Mouse (Mus musculus): Measurements from ENCODE around the gene Tmem95. TPM values are rescaled to one million over a fixed set of nuclear protein-coding genes. Genes with fewer than 3 reads are reported as not detected.

Tmem95 gene
- total RNA-seq, 2 experiments from 2014 or later = not detected

DNA sequence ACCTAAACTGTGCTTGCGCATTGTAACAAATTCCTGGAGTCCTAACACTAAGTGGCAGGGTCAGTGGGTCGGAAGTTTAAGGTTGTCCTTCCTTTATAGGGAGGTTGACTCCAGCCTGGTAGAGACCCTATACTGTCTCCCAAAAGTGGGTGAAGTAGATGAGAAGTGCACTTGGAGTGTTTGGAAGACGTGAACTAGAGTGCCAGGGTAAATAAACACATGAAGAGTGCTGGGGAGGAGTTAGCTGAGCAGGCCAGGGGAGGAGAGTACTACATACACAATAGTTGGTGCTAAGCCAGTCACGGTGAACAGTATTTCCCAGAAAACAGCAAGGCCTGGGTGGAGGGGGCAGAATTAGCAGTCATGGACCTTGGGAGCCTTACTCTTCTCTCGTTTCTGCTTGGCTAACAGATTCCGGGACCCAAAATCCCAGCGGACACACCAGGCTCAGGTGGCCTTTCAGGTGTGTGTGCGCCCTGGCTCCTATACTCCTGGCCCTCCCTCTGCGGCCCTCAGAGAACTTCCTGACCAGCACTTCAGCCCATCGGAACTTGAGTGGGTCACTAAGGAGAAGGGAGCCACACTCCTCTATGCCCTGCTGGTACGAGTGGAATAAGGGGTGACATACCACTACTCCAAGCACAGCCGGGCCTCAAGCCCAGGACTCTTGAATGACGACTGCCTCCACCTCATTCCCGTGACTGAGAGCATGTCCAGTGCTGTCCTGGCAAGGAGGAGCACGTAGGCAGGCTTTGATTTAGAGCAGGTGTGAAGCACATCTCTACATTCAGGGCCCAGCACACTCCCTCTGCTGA, 35.1 kb upstream of the Tmem95 start:
- DNase-seq = no peak
- intact Hi-C loops (cut with DNase I; ENCODE audit: low total_unique reads) = no loop called here

DNA sequence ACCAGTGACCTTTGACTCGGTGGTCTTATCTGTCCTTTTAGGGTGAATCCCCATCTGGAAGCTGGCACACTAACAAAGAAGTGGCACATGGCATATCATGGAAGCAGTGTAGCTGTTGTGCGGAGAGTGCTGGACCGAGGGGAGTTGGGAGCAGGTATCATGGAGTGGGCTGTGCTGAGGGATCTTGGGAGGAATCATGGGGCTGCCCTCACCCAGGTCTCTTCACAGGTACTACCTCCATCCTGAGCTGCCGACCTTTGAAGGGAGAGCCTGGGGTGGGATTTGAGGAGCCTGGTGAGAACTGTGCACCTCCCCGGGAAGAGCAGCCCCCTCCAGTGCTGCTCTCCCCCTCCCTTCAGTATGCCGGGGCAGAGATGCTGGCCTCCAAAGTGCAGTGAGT, 33.9 kb upstream of the Tmem95 start:
- DNase-seq = no peak
- intact Hi-C loops (cut with DNase I; ENCODE audit: low total_unique reads) = no loop called here

DNA sequence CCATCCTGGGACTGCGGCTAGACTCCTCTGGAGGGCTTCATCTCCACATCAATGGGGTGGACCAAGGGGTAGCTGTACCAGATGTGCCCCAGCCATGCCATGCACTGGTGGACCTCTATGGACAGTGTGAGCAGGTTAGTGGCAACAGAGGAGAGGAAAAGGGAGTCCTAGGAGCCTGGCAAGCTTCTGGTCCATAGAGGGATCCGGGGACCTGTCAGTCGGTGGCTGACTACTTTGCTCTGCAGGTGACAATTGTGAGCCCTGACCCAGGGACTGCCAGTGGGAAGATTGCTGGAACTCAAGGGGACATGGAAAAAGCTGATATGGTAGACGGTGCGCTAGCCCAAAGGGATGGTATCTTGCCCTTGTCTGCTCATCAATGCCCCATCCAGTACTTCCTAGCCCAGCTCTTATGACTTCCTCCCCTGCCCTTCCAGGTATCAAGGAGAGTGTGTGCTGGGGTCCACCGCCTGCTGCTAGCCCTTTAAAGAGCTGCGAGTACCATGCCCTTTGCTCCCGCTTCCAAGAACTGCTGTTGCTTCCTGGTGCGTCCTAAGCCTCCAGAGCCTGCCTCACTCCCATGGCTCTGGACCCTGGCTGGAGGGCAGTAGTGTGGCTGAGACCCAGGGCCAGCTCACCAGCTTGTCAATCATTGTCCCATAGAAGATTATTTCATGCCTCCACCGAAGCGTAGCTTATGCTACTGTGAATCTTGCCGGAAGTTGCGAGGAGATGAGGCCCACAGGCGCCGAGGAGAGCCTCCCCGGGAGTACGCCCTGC, 33.2 kb upstream of the Tmem95 start:
- no peak for DNase-seq
- intact Hi-C loops (cut with DNase I; ENCODE audit: low total_unique reads) = no loop called here

DNA sequence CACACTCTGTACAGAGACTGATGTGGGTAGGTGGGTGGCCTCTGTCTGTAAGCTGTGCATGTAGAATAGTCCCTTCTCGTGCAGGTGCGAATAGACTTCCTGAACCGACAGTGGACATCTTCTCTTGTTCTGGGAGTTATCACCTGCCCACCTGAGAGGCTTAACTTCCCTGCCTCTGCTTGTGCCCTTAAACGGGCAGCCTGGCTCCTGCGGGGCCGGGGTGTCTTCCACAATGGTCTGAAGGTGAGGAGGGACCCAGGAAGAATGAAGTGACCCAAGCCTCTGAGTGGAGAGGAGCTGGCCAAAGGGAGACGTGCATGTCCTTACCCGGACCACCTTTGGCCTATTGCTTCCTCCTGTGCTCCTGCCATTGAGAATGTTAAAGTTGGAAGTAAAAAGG, 32.4 kb upstream of the Tmem95 start:
- intact Hi-C loops (cut with DNase I; ENCODE audit: low total_unique reads) = no loop called here
- DNase-seq = no peak

DNA sequence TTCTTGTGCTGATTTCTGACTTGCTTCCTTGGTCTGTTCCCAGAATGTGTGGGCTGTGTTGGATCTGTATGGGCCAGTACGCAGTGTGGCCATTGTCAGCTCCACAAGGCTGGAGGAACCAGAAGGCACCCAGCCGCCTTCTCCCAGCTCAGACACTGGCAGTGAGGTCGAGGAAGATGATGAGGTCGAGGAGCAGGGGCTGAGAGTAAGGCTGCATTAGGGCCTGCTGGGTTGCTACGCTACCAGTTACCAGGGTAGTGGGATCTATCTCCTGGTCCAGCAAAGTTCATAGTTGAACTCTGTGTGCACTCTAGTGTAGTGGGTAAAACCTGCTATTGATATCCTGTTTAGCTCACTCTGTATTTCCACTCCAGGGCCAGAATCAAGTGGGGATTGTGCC, 31.4 kb upstream of the Tmem95 start:
- intact Hi-C loops (cut with DNase I; ENCODE audit: low total_unique reads) = no loop called here
- DNase-seq = no peak

DNA sequence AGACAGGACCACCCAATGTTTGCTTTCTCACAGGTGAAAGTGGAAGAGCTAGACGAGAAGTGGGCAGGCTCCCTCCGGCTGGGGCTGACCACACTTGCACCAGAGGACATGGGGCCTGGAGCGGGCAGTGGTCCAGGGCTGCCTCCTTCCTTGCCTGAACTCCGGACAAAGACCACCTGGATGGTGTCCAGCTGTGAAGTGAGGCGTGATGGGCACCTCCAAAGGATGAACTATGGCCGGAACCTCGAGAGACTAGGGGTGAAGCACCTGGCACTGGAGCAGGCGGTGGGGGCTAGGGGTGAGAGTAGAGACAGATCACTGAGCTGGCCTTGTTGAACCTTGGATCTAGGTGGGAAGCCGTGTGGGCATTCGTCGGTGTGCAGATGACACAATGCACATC, 30.8 kb upstream of the Tmem95 start:
- DNase-seq = no peak
- intact Hi-C loops (cut with DNase I; ENCODE audit: low total_unique reads) = no loop called here

DNA sequence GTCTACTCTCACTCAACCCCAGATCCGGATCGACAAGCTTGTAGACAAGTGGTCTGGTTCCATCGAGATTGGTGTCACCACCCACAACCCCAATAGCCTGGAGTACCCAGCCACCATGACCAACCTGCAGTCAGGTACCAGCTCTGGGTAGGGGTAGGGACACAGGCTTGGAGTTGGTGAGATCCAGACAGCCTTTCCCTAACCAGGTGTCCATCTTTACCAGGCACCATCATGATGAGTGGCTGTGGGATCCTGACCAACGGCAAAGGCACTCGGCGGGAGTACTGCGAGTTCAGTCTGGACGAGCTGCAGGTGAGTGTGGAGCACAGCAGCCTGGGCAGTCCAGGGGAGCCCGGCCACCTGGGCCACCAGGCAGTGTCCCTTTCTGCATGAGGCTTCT, 26.5 kb upstream of the Tmem95 start:
- no peak for DNase-seq
- intact Hi-C loops (cut with DNase I; ENCODE audit: low total_unique reads) = no loop called here

DNA sequence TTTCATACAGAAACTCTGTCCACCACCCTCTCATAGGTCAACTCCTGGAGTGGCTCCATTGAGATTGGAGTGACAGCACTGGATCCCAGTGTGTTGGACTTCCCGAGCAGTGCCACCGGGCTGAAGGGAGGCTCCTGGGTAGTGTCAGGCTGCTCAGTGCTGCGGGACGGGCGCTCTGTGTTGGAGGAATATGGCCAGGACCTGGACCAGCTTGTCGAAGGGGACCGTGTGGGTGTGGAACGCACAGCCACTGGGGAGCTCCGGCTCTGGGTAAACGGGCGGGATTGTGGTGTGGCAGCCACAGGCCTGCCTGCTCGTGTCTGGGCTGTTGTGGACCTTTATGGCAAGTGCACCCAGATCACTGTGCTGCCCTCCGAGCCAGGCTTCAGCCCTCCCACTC, 25.2 kb upstream of the Tmem95 start:
- intact Hi-C loops (cut with DNase I; ENCODE audit: low total_unique reads) = no loop called here
- DNase-seq = no peak

DNA sequence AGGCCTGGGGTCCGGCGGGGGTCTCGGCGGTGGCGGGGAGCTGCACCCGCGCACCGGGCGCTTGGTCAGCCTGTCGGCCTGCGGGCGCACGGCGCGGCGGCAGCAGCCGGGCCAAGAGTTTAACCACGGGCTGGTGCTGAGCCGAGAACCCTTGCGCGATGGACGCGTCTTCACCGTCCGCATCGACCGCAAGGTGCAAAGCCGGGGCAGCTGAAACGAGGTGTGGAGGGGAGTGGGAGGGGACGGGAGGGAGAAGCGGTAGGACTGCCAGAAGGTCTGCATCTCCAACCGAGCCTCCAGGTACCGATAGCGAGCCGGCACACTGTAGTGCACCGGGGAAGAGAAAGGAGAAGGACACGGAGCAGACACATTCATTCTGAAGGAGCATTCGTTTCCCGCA, 24.2 kb upstream of the Tmem95 start:
- DNase-seq = peak; percentile 39

DNA sequence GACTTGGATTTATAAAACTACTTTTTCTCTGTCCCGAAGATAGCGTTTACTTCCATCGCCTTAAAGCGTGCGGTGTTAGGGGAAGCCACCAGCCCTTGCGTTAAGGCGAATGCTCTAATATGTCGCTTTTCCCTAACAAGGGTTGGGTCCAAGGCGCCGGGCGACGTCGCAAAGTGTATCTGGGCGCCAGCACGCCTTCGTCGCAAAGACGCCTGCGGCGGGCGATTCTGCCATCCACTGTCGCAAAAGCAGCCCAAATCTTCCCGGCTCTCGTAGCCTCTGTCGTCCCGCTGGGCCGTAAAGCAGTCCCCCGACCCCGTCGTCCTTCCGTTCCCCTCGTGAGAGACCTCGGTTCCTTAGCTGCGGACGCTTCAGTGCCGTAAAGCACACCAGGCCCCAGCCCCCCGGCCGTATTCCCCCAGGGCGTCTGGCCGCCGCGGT, 23.6 kb upstream of the Tmem95 start:
- DNase-seq = peak; percentile 96
- intact Hi-C loops (cut with DNase I; ENCODE audit: low total_unique reads) = no loop called here

More for the DNA sequence above, 24.2 kb upstream of the Tmem95 start:
- intact Hi-C loops (cut with DNase I; ENCODE audit: low total_unique reads) = no loop called here

DNA sequence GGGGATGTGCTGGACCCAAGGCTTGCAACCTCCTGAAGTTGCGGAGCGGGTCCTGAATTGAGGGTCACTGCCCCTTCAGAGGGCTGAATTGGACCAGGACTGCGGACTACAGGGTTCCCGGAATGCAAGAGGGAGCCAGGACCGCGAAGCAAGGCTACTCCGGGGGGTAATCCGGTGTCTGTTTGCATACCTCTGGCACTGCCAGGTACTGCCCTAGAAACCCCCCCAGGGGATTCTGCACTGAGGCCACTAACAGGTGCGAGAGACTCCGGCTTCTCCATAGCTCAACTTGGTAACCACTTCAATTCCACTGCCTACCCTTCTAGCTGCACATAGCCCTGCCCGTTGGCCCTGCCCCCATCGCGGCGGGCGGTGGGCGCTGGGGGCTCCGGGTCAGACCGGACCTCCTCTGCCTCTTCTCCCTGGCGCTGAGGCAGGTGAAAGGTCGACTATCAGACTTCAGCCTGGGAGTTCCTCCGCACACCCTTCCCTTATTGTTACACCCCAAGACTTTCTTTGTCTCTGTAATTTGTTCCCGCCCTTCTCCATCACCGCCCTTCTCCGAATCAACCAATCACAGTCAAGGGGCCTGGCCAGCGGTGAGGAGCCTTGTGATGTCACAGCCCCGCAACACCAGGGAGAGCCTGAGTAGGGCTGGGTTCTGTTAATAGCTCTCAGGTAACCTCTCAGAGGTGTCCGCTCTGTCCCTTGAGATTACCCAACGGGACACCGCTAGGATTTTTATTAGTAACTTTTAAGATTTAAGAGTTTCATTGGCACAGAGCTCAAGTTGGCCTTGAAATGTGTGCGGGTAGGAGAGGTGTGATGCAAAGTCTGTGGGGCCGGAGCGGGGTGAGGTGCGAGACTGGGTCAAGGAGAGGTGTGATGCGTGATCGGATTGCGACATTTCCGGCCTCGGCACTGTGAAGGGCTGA, 22.9 kb upstream of the Tmem95 start, which contains the start of the genes 2810408A11Rik and Neurl4:
2810408A11Rik (minus strand) TSS at position 517 of the 935 bp plus-strand sequence.
Neurl4 (plus strand) TSS at position 602 of the 935 bp plus-strand sequence.
- intact Hi-C loops (cut with DNase I; ENCODE audit: low total_unique reads) = no loop called here
- peak; percentile 87 for DNase-seq

DNA sequence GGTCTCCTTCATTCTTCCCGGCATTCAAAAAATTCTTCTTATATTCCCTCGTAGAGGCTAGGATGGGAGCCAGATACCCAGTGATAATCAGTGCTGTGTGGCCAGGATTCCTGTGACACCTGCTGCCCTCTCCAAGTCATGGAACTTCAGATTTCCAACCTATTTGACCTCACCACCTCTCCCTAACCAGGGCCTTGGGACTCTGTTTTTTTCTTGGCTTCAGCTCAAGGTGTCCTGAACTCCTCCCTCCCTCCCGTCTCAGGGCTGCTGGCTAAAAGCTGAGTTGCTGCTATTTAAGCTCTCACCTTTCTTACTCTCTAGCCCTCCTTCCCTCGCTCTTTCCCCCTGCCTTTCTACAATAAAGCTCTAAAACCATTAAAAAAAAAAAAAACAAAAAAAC, 22.1 kb upstream of the Tmem95 start:
- DNase-seq = no peak
- intact Hi-C loops (cut with DNase I; ENCODE audit: low total_unique reads) = loop anchor here (10.0 kb wide), 1 partner anchor 55 kb away; the partner anchor contains the start of gene Plscr3

DNA sequence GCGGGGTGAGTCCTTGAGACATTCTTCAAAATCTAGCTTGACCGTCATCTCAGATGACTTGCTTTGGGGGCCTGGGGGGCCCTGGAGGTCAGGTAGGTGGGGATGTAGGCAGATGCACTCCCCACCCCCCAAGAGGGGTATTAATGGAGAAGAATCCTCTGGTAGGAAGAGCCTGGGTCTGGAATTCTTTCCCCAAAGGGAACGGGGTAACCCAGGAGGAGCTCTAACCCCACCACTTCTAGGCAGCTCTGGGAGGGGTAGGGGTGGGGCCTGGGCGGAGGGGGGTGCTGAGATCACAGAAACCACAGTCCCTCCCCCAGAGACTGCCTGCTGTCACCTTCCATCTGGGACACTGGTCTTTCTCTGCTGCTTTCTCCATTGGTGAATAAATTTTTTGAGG, 17.5 kb upstream of the Tmem95 start, which contains the start of gene Acap1:
Acap1 (minus strand) TSS at position 249 of the 400 bp plus-strand sequence.
- intact Hi-C loops (cut with DNase I; ENCODE audit: low total_unique reads) = loop anchor here (10.0 kb wide), 1 partner anchor 50 kb away; the partner anchor contains the start of gene Plscr3
- no peak for DNase-seq

DNA sequence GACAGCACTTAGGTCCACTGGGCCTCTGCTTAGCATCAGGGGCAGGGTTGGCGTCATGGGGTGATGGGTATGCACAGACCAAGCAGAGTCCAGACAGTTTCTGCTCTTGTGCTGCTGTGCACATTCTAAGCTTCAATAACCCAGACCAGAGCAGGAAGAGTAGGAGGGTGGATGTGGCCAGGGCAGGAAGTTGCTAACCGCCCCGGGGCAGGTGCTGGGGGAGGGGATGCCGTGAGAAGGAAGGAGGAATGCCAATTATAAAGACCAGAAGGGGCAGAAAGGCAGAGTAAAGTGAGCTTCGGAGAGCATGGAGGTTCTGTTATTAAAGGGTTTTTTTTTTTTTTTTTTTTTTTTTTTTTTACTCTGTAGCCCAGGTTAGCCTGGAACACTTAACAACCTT, 16.9 kb upstream of the Tmem95 start:
- no peak for DNase-seq
- intact Hi-C loops (cut with DNase I; ENCODE audit: low total_unique reads) = loop anchor here (10.0 kb wide), 1 partner anchor 50 kb away; the partner anchor contains the start of gene Plscr3

DNA sequence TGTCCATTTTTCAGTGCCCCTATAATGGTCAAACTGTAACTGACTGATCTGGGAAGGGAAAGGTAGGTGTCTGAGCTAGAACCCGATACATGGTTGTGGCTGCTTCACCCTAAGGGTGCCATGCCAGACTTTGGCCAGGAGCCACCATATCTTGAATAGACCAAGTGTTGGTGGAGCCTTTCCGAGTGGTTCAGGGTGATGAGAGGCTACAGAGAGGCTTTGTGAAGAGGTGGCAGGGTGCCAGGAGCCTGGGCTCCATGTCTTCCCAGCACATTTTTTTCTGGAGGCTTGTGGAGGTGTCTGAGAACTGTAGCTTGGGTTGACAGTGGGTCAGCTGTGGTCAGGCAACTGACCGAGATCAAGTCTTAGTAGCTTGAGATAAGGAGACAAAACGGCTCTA, 13.7 kb upstream of the Tmem95 start:
- intact Hi-C loops (cut with DNase I; ENCODE audit: low total_unique reads) = loop anchor here (10.0 kb wide), 1 partner anchor 47 kb away; the partner anchor contains the start of gene Plscr3
- no peak for DNase-seq

DNA sequence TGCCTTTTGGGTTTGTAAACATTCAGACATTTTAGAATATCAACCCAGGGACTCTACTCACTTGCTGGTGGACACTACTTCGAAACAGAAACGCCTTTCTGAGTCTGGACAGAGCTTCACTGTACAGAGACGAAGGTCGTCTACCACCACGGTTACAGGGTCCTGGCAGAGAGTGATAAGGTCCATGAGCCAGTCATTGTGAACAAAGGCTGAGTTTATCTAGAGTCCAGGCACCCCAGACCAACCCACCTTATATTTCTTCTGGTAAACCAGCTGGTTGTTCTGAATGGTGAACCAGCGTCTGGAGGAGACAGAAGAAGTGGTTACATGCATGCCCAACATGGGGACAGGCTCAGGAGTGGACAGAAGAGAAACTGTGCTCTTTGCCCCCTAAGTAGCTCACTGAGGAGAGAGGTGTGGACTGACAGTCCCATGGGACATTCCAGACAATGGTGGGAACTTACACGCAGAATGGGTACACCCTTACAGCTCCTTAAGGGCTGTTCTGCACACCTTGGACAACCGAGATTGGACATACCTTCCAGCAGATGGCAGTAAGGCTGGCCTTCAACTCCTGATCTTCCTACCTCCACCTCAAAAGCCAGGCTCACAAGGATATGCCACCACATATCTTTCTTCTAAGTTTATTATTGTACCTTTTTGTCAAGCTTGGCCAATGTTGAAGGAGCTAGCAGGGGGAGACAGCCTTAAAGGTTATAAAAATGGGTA, 9.3 kb upstream of the Tmem95 start:
- DNase-seq = no peak
- intact Hi-C loops (cut with DNase I; ENCODE audit: low total_unique reads) = no loop called here

DNA sequence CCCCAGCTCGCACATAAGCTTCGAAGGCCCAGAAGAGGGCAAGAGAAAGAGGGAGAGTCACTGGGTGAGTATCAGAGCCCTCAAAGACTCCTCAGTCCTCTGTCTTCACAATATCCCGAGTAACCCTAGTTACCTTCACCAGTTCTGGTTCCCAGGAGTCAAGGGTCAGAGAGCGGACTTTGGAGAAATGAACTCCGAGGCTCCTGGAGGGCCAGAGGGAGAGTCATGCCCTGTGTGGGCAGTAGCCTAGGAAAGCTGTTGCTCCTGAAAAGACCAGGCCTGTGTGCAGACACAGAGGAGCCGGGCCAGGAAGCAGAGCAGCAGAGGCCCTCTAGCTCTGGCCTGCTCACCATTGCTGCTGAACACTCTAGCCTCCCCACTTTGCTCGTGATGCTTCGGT, 6.8 kb upstream of the Tmem95 start:
- no peak for DNase-seq
- intact Hi-C loops (cut with DNase I; ENCODE audit: low total_unique reads) = no loop called here

DNA sequence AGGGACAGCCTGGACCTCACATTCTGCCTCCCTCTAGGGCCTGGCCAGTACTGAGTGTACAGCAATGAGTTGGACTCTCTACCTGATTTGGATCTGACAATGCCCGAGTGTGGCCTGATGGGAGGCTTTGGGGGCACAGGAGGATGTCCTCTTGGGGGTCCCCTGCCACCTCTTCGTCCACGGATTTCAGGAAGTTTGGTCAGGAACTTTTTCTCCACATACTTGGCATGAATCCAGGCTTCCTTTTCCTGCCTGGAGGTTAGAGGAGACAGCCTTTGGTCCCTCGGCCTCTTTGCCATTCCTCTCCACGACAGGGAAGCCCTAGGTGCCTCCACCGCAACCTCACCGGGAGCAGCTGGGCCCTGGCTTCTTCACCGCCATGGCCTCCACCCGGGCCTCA, 6.4 kb upstream of the Tmem95 start:
- intact Hi-C loops (cut with DNase I; ENCODE audit: low total_unique reads) = no loop called here
- no peak for DNase-seq
